Mouse (Mus musculus) stomach, embryonic 15.5 days (tissue): Measurements from ENCODE around the gene Pard3. TPM values are rescaled to one million over a fixed set of nuclear protein-coding genes. Genes with fewer than 3 reads are reported as not detected.

Experiments
- ATAC-seq: fragments of 200-750 bp; cut with Nextera tagmentation; 2 replicates; pipeline ENCODE4 v1.8.0; 2017; ENCODE audit warnings: low read depth, moderate number of reproducible peaks, moderate TSS enrichment; ENCODE audit not compliant: insufficient read depth, low FRiP score
- H3K27ac ChIP-seq: fragments of 300-500 bp; sonication (generic); 2 replicates; pipeline ENCODE4 v1.5.1; 2015; ENCODE audit warnings: mild to moderate bottlenecking, inconsistent platforms
- H3K27me3 ChIP-seq: fragments of 300-500 bp; sonication (generic); replicated peaks from 2 replicates; pipeline ENCODE4 v1.6.1; 2015; ENCODE audit warnings: inconsistent platforms
- H3K36me3 ChIP-seq: fragments of 300-500 bp; sonication (generic); 2 replicates; pipeline ENCODE4 v1.6.1; 2015; ENCODE audit warnings: inconsistent platforms
- H3K4me1 ChIP-seq: fragments of 300-500 bp; sonication (generic); 2 replicates; pipeline ENCODE4 v1.6.1; 2015; ENCODE audit warnings: inconsistent platforms
- H3K4me2 ChIP-seq: fragments of 300-500 bp; sonication (generic); 2 replicates; pipeline ENCODE4 v1.6.1; 2015; ENCODE audit warnings: mild to moderate bottlenecking, inconsistent platforms
- H3K4me3 ChIP-seq: fragments of 300-500 bp; sonication (generic); replicated peaks from 2 replicates; pipeline ENCODE4 v1.5.1; 2015; ENCODE audit warnings: inconsistent platforms
- H3K9ac ChIP-seq: fragments of 300-500 bp; sonication (generic); 2 replicates; pipeline ENCODE4 v1.6.1; 2015; ENCODE audit warnings: inconsistent platforms
- H3K9me3 ChIP-seq: fragments of 300-500 bp; sonication (generic); 2 replicates; pipeline ENCODE4 v1.6.1; 2016; ENCODE audit warnings: inconsistent platforms
- WGBS: fragments of 180-500 bp; shearing (Covaris S2); methylation state at CpG from one replicate; pipeline ENCODE4 v1.1.7; 2015; 5-methylcytosine and 5-hydroxymethylcytosine counted together
- polyA plus RNA-seq: library from polyadenylated mRNA; unstranded; fragments of >200 nt; fragmentation: Nextera tagmentation; extraction: Ambion mirVana; gene quantifications from 2 replicates; pipeline ENCODE4 v1.2.1, GENCODE M21; 2015

Pard3 gene
- polyA plus RNA-seq, 1 experiment from 2014 or later: 28.3 TPM

DNA sequence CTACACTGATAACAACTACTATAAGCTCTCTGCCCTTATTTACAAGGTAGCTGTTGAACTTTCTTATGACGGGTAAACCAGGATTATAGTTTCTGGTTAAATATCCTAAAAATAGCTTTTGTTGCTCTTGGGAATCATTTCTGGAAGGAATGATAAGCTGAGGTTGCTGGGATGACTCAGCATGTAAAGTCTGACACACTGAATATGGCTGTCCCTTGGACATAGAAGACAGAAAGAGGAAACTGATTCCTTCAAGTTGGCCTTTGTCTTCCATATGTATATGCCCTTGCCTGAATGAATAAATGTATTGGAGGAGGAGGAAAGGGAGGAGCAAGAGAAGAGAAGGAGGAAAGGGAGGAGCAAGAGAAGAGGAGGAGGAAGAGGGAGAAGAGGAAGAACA is 254.2 kb downstream of the Pard3 start:
- Histone ChIP-seq H3K27ac (no peak overlapping the region), H3K36me3 (no peaks in the 10 kb centered on the region), H3K4me1 (no peaks in the 10 kb centered on the region), H3K9ac (no peak overlapping the region), H3K27me3 (no peaks in the 10 kb centered on the region), H3K9me3 (no peaks in the 10 kb centered on the region), H3K4me3 (no peak overlapping the region), H3K4me2 (no peak overlapping the region)
- 75% methylated on average over 1 of the region's 1 CpGs for WGBS
- no peak for ATAC-seq

DNA sequence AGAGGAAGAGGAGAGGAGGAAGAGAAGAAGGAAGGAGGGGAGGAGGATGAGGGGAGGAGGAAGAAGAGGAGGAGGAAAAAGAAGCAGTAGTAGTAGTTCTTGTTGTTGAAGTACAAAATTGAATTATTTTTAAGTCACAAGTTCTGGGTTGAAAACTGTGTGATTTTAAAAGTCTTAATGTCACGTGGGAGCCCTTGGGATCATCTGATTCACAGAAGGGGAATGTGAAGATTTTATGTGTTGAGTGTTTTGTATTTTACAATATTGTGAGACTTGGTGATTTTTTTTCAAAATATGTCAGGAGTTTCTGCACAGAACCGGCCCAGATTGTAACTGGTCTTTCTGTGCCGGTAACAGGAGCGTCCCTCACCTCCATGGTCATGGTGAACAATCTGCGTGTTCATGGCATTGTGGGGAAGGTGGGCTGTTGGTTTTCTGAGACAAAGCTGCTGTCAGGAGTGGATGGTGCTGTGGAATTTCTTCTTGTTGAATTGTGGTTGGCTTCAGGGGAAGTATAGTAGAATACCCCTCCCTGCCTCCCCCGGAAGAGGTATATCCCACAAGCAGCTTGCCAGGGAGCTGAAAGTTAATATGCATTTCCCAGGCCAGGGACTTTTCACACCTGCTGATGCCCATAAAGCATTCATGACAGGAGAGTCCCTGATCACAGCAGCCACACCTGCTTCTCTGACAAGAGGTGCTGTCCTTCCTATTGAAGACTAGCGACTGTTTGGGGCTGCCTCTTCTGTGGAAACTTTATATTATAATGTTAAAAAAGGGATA is 254.9 kb downstream of the Pard3 start:
- no peaks in the 10 kb centered on the region for H3K4me1 ChIP-seq
- H3K36me3 ChIP-seq: no peaks in the 10 kb centered on the region
- H3K27ac ChIP-seq: no peak overlapping the region
- H3K27me3 ChIP-seq: no peaks in the 10 kb centered on the region
- no peaks in the 10 kb centered on the region for H3K9me3 ChIP-seq
- no peak for ATAC-seq
- no peak overlapping the region for H3K4me3 ChIP-seq
- WGBS: 82% methylated on average over 7 of the region's 7 CpGs
- no peak overlapping the region for H3K9ac ChIP-seq
- no peak overlapping the region for H3K4me2 ChIP-seq

DNA sequence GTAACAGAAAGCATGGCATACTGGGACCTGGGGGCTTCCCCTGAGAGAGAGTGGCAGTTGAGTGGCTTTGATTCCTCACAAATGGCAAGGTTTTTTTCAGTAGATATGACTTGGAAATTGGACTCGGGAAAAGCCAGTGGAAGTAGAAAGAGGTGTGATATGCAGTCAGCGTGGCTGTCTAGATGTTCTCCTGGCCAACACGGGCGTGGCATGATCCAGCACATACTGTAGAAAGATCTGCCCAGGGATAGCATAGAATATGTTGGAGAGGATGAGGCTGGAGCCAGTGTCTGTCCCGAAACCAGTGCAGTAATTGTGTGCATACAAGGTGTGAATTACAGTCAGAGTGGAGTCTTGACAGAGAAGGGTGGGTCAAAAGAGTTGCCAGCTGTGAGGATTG is 257.2 kb downstream of the Pard3 start:
- WGBS: 91% methylated on average over 5 of the region's 5 CpGs

DNA sequence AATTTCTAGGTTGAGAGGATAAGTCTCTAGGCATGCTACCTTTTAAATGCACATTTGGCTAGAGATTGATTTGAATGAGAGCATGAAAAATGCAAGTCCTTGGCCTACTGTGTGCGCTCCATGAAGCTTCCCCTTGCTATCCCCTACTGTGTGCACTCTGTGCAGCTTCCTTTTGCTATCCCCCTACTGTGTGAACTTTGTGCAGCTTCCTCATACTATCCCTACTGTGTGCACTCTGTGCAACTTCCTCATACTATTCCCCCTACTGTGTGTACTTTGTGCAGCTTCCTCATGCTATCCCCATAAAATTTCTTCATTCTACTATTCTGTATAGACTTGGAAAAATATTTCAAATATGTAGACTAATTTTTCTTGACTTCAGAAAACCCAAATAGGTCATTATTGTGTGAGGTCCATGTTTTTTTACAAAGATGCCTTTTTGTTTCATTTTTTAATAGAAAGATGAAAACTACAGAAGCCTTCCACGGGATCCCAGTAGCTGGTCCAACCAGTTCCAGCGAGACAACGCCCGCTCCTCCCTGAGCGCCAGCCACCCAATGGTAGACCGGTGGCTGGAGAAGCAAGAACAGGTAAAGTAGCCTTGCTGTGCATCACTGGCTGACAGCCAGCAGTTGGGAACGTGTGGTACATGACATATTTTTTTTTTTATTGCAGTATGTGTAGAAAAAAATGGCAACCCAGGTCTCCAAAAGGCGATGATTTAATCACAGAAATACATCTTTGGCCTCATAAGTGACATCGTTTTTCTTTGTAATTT is 260.1 kb downstream of the Pard3 start:
- H3K4me3 ChIP-seq: no peak overlapping the region
- no peaks in the 10 kb centered on the region for H3K27me3 ChIP-seq
- H3K9ac ChIP-seq: no peak overlapping the region
- H3K4me1 ChIP-seq: no peaks in the 10 kb centered on the region
- WGBS: 85% methylated on average over 10 of the region's 10 CpGs
- H3K9me3 ChIP-seq: no peaks in the 10 kb centered on the region
- no peak overlapping the region for H3K27ac ChIP-seq
- ATAC-seq: no peak
- H3K4me2 ChIP-seq: no peak overlapping the region
- H3K36me3 ChIP-seq: no peaks in the 10 kb centered on the region; the same call in 1 of the 2 replicates

More for the DNA sequence above, 257.2 kb downstream of the Pard3 start:
- no peaks in the 10 kb centered on the region for H3K27me3 ChIP-seq
- no peaks in the 10 kb centered on the region; the same call in 1 of the 2 replicates for H3K36me3 ChIP-seq
- no peak overlapping the region for H3K9ac ChIP-seq
- H3K9me3 ChIP-seq: no peaks in the 10 kb centered on the region
- no peaks in the 10 kb centered on the region for H3K4me1 ChIP-seq
- no peak overlapping the region for H3K4me3 ChIP-seq
- ATAC-seq: no peak
- H3K27ac ChIP-seq: no peak overlapping the region
- no peak overlapping the region for H3K4me2 ChIP-seq

DNA sequence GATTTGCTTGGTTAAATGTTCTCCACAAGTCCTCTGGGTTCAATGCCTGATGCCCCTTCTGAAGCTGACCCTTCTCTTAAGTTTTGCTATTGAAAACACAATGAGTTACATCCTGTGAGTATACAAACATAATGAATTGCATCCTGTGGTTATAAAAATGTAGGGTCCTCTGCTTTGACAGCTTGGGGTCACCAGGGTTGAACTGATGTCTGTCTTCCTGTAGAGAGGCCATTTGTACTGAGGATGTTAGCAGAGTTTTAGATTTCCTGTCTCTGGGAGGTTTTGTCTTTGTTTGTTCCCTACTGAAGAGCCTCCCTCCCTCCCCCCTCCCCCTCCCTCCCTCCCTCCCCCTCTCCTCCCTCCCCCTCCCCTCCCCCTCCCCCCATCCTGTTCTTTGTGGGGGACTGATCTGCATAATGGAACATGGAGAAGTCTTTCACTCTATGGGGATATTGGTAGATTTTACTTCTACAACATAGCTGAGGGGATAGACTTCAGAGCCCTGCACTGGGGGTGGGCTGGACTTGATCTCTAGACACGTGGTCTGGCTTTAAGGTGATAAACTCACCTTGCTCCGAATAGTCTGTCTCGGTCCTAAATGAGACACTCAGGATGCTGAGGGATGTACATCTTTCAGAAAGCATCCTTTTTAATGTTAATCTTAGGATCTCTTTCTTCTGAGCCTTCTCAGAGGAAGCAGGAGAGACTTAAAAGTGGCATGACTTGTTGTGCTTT is 261.3 kb downstream of the Pard3 start:
- Histone ChIP-seq H3K4me3 (no peak overlapping the region), H3K9ac (no peak overlapping the region), H3K9me3 (no peaks in the 10 kb centered on the region), H3K4me1 (no peaks in the 10 kb centered on the region), H3K27ac (no peak overlapping the region), H3K36me3 (no peaks in the 10 kb centered on the region; the same call in 1 of the 2 replicates), H3K27me3 (no peaks in the 10 kb centered on the region), H3K4me2 (no peak overlapping the region)
- ATAC-seq: no peak; the same call in 1 of the 2 replicates
- 60% methylated on average over 3 of the region's 3 CpGs for WGBS

DNA sequence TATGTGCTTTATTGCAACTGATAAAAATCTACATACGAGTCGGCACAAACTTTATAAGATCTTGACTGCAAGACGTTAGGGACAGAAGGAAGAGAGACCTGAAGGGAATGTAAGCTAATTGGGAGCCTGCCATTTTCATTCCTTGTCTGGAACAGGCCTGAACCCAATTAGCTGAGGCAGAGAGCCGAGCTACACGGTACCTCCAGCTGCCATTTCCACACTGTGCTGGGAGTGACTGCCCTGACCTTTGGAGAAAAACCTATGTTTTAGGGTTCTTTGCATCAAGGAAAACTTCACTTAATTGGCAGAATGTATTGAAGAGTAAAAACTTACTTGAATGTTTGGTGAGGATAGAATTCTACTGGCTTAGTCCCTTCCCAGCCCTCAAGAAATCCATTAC is 262.1 kb downstream of the Pard3 start:
- Histone ChIP-seq H3K27me3 (no peaks in the 10 kb centered on the region), H3K9ac (no peak overlapping the region), H3K4me3 (no peak overlapping the region), H3K9me3 (no peaks in the 10 kb centered on the region), H3K4me1 (no peaks in the 10 kb centered on the region), H3K27ac (no peak overlapping the region), H3K4me2 (no peak overlapping the region), H3K36me3 (no peaks in the 10 kb centered on the region; the same call in 1 of the 2 replicates)
- 71% methylated on average over 5 of the region's 5 CpGs for WGBS
- ATAC-seq: no peak

DNA sequence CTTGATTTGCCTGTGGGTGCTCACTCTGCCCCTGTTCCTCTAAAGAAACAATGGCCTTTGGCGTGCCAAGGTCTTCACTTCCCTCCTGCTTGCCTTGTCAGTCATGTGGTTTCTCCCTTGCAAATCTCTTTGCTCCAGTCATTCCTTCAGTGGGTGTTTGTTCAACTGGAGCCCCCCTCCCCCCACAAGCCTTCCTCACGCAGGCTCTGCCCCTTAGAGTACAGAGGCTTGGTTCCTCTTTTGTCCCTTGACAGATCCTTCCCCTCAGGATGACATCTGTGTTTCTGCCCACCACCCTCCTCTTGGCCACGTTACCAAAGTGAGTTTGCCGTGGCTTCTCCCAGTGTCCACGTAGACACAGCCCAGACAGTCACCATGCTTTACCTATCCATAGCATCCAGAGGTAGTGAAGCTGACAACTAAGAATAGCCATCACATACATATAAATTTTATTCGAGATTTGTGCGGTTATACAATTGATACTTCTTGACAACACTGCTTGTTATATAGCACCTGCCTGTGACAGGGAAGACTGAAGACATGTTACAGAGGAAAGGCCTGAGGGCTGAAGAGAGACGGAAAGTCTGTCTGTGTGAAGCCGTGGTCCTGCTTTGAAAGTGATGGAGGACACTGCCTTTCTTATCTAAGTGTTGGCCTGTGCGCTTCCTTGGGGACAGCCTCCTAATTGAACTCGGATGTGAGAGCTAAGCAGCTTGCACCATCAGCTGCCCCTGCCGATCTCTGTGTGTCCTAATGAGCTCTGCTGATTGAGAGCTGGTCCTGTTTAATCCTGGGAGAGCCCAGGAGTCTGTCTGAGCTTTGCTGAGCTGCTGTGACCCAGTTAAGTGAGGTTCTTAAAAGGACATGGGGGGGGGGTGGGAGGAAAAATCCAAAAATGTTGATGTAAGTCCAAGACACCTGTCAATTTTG is 266.8 kb downstream of the Pard3 start:
- Histone ChIP-seq H3K36me3 (no peaks in the 10 kb centered on the region), H3K4me1 (no peaks in the 10 kb centered on the region), H3K27ac (no peak overlapping the region), H3K27me3 (no peaks in the 10 kb centered on the region), H3K4me2 (no peak overlapping the region), H3K9me3 (no peaks in the 10 kb centered on the region), H3K9ac (no peak overlapping the region), H3K4me3 (no peak overlapping the region)
- WGBS: 52% methylated on average over 12 of the region's 12 CpGs
- no peak for ATAC-seq

DNA sequence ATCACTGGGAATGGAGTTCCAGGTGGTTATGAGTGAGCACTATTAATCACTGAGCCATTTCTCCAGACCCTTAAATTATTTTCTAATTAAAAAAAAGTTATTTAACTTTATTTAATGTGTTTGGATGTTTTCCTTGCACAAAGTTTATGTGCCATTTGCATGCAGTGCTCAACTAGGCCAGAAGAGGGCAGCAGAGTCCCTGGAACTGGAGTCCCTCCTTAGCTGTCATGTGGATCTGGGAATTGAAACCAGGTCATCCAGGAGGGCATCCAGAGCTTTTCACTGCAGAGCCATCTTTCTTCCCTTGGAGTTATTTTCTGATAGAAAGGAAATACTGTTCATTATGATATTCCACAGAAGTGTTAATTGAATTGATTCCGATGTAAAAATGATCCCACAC is 268.1 kb downstream of the Pard3 start:
- Histone ChIP-seq H3K36me3 (no peaks in the 10 kb centered on the region), H3K9ac (no peak overlapping the region), H3K27me3 (no peaks in the 10 kb centered on the region), H3K4me3 (no peak overlapping the region), H3K4me2 (no peak overlapping the region), H3K27ac (no peak overlapping the region), H3K4me1 (no peaks in the 10 kb centered on the region), H3K9me3 (no peaks in the 10 kb centered on the region)
- no peak for ATAC-seq
- WGBS: 97% methylated on average over 1 of the region's 1 CpGs

DNA sequence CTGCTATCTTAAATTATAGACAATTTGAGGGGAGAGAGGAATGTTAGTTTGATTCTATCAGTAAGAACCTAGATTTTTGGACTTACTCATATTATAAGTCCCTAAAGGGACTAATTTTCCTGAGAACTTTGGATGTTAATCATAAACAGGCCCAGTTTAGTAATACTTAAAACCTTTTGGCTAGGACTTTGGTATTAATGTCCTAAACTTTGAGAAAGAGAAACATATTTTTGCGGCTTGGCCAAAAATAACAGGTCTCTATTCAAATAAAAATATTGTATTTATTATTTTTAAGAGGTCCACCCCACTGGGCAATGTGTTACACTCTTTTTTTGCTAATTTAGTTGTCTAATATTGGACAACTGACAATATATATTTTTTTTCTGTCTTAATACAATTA is 271.5 kb downstream of the Pard3 start:
- H3K9ac ChIP-seq: no peak overlapping the region
- WGBS: 87% methylated on average over 1 of the region's 1 CpGs
- no peak for ATAC-seq
- no peaks in the 10 kb centered on the region for H3K27me3 ChIP-seq
- H3K4me2 ChIP-seq: no peak overlapping the region
- no peaks in the 10 kb centered on the region for H3K36me3 ChIP-seq
- H3K27ac ChIP-seq: no peak overlapping the region
- H3K4me1 ChIP-seq: no peaks in the 10 kb centered on the region
- no peaks in the 10 kb centered on the region for H3K9me3 ChIP-seq
- no peak overlapping the region for H3K4me3 ChIP-seq

DNA sequence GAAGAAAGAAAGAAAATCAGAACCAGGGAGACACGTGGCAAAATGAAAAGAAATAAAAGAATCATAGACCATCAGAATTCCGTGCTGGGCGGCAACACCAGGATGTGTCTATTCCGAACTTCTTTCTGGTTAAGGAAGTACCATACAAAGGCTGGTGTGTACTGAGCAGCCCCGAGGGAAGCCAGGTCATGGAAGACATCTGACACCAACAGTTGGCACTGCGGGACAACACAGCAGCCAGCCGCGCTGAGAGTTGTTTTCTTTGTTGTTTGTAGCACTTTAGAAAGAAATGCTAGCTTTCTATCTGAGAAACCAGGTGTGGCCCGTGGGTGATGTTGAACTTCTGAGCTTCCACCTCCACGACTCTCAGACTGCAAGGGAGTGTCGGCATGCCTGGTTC is 274.5 kb downstream of the Pard3 start:
- Histone ChIP-seq H3K27ac (no peak overlapping the region), H3K4me1 (no peaks in the 10 kb centered on the region), H3K27me3 (no peaks in the 10 kb centered on the region), H3K36me3 (no peaks in the 10 kb centered on the region), H3K9ac (no peak overlapping the region), H3K4me2 (no peak overlapping the region), H3K9me3 (no peaks in the 10 kb centered on the region), H3K4me3 (no peak overlapping the region)
- ATAC-seq: no peak
- 81% methylated on average over 11 of the region's 11 CpGs for WGBS

DNA sequence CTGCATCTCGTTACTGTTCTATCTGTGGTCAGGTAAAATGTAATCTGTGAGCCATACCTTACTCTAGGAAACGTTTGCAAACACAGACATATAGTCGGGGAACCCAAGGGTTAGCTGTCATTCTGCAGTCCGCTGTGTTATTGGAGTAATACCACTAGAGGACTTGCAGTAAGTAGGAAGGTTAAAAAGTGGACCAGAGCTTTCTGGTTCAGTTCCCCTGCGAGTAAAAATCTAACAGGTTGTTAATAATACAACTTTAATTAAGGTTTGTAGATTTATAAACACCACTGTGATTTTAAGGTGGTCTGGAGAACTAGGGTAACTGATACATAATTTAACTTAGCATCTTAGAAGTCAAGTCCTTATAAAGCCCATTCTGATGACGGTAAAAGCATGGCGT is 277.4 kb downstream of the Pard3 start:
- Histone ChIP-seq H3K9me3 (no peaks in the 10 kb centered on the region), H3K27ac (no peak overlapping the region), H3K27me3 (no peaks in the 10 kb centered on the region), H3K4me2 (no peak overlapping the region), H3K9ac (no peak overlapping the region), H3K36me3 (no peaks in the 10 kb centered on the region), H3K4me3 (no peak overlapping the region), H3K4me1 (no peaks in the 10 kb centered on the region)
- 81% methylated on average over 7 of the region's 7 CpGs for WGBS
- no peak for ATAC-seq
